Mouse (Mus musculus) hindbrain, embryonic 13.5 days (tissue): ENCODE measurements around the gene Thsd7a. TPM values are rescaled to one million over a fixed set of nuclear protein-coding genes. Genes with fewer than 3 reads are reported as not detected.

Experiments used
- ATAC-seq: fragments of 200-750 bp; cut with Nextera tagmentation; 2 replicates; pipeline ENCODE4 v1.8.0; 2017; ENCODE audit warnings: moderate TSS enrichment; ENCODE audit not compliant: low FRiP score
- H3K27ac ChIP-seq: fragments of 300-500 bp; sonication (generic); 2 replicates; pipeline ENCODE4 v1.5.1; 2015; ENCODE audit warnings: inconsistent platforms, mild to moderate bottlenecking, moderate library complexity
- H3K27me3 ChIP-seq: fragments of 300-500 bp; sonication (generic); 2 replicates; pipeline ENCODE4 v1.6.1; 2015; ENCODE audit warnings: mild to moderate bottlenecking, inconsistent platforms
- H3K36me3 ChIP-seq: fragments of 300-500 bp; sonication (generic); 2 replicates; pipeline ENCODE4 v1.6.1; 2015; ENCODE audit warnings: mild to moderate bottlenecking, inconsistent platforms
- H3K4me1 ChIP-seq: fragments of 300-500 bp; sonication (generic); replicated peaks from 2 replicates; pipeline ENCODE4 v1.6.1; 2015; ENCODE audit warnings: inconsistent platforms
- H3K4me2 ChIP-seq: fragments of 300-500 bp; sonication (generic); 2 replicates; pipeline ENCODE4 v1.6.1; 2015; ENCODE audit warnings: inconsistent platforms, mild to moderate bottlenecking, moderate library complexity
- H3K4me3 ChIP-seq: fragments of 300-500 bp; sonication (generic); 2 replicates; pipeline ENCODE4 v1.5.1; 2015; ENCODE audit warnings: mild to moderate bottlenecking, inconsistent platforms
- H3K9ac ChIP-seq: fragments of 300-500 bp; sonication (generic); 2 replicates; pipeline ENCODE4 v1.6.1; 2015; ENCODE audit warnings: mild to moderate bottlenecking, inconsistent platforms
- H3K9me3 ChIP-seq: fragments of 300-500 bp; sonication (generic); 2 replicates; pipeline ENCODE4 v1.6.1; 2016; ENCODE audit warnings: inconsistent platforms
- WGBS: fragments of 180-500 bp; shearing (Covaris S2); methylation state at CpG from one replicate; pipeline ENCODE4 v1.1.7; 2015; 5-methylcytosine and 5-hydroxymethylcytosine counted together
- polyA plus RNA-seq: library from polyadenylated mRNA; unstranded; fragments of >200 nt; fragmentation: Nextera tagmentation; extraction: Ambion mirVana; gene quantifications from 2 replicates; pipeline ENCODE4 v1.2.1, GENCODE M21; 2015

The Thsd7a gene
- polyA plus RNA-seq, result 55.1 and 61.7 TPM in 2 replicates

DNA sequence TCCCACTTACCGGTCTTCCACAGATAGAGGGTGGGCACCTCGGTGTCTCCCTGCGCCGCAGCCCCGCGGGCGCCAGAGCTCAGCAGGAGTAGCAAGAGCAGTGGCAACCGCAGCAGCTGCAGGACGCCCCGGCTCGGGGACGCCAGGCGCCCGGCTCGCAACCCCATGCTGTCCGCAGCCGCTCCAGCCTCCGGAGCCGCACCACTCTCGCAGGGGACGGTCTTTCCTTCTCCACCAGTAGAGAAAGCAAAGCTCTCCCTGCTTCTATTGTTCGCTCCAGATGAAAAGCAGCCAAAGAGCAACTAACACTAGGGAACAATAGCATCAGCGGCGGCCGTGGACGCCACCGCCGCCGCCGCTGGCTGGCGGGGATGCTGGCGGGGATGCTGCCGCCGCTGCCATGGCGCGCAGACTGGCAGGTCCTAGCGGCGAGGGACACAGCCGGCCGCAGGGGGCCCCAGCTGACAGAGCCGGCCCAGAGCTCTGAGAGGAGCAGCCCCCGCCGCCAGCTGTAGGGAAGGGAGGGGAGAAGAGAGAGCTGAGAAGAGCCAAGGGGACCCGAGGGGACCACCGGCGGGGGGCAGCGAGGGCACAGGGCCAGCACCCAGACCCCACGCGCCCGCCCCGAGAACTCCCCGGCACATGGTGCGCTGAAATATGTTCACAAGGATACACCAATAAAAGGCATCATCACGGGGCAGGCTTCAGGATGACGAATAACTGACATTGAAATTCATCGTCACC is at the start of gene Thsd7a:
TSS of gene Thsd7a (minus strand) at position 624 of the 744 bp plus-strand sequence.
- ATAC-seq, result peak; percentile 94
- Histone ChIP-seq H3K27me3 (no peaks in the 10 kb centered on the region), H3K4me1 (peaks cover 17% of the 10 kb centered on the region), H3K4me2 (peak within 1 kb of the TSS; percentile 66), H3K9me3 (no peaks in the 10 kb centered on the region), H3K36me3 (no peaks in the 10 kb centered on the region), H3K27ac (peak within 1 kb of the TSS; percentile 99), H3K4me3 (peak within 1 kb of the TSS; percentile 83), H3K9ac (peak within 1 kb of the TSS; percentile 94)
- WGBS, result under 1% methylated on average over 56 of the region's 56 CpGs

DNA sequence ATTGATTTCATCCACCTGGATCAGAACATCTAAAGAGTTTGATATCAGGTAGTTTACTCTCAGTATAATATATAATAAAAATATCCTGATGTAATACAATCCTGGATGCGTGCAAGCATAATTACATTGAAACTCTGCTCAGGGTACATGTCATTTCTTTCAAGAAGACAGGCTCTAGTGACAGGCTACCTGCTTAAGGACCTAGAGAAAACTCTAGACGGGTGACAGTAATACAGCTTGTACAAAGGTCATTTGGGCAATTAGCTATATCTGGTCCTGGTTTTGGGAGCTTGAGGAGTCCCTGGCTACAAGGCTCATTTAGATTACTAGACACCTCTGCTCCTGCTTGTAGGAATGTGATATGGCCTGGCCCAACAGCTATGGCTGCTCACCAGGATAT is 37.9 kb upstream of the Thsd7a start:
- peak; percentile 25; the same call in 1 of the 2 replicates for ATAC-seq
- 64% methylated on average over 2 of the region's 2 CpGs for WGBS

DNA sequence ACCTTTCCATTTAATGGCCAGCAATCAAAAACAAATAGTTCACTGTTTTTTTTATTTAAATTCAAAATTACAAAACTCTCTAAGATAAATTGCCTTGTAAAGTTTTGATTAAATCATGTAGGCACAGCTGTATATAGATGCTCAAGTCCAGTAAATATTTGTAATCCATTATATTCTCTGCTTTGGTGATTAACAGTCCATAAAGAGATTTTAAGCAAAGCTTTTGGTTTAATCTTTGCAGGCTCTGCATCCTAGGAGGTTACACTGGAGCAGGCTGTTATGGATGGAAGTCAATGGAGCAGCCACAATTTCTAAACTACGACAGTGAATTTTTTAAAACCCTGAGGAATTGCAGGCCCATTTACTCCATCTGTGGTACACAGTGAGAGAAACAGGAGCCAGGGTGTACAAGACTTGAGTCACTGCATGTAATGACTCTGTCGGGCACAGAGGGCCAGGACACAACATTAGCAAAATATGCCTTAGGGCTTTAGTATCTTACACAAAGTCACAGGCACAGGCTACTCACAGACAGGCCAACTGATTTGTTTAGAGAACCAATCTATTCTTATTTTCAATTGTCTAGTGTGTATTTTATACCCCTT is 37.3 kb upstream of the Thsd7a start:
- no peak overlapping the region for H3K27ac ChIP-seq
- WGBS, result 29% methylated on average over 2 of the region's 2 CpGs
- no peaks in the 10 kb centered on the region for H3K36me3 ChIP-seq
- no peaks in the 10 kb centered on the region for H3K27me3 ChIP-seq
- H3K4me3 ChIP-seq, result no peak overlapping the region
- H3K9me3 ChIP-seq, result no peaks in the 10 kb centered on the region
- 0 out of 2 replicates have a peak, but pooled peaks cover 3% of the 10 kb centered on the region for H3K4me1 ChIP-seq
- H3K4me2 ChIP-seq, result no peak overlapping the region
- ATAC-seq, result peak; percentile 83
- no peak overlapping the region for H3K9ac ChIP-seq

More for the DNA sequence above, 37.9 kb upstream of the Thsd7a start:
- no peaks in the 10 kb centered on the region for H3K36me3 ChIP-seq
- no peak overlapping the region for H3K4me3 ChIP-seq
- H3K27me3 ChIP-seq, result no peaks in the 10 kb centered on the region
- H3K27ac ChIP-seq, result no peak overlapping the region
- H3K4me1 ChIP-seq, result 0 out of 2 replicates have a peak, but pooled peaks cover 3% of the 10 kb centered on the region
- H3K4me2 ChIP-seq, result no peak overlapping the region
- no peak overlapping the region for H3K9ac ChIP-seq
- no peaks in the 10 kb centered on the region for H3K9me3 ChIP-seq

DNA sequence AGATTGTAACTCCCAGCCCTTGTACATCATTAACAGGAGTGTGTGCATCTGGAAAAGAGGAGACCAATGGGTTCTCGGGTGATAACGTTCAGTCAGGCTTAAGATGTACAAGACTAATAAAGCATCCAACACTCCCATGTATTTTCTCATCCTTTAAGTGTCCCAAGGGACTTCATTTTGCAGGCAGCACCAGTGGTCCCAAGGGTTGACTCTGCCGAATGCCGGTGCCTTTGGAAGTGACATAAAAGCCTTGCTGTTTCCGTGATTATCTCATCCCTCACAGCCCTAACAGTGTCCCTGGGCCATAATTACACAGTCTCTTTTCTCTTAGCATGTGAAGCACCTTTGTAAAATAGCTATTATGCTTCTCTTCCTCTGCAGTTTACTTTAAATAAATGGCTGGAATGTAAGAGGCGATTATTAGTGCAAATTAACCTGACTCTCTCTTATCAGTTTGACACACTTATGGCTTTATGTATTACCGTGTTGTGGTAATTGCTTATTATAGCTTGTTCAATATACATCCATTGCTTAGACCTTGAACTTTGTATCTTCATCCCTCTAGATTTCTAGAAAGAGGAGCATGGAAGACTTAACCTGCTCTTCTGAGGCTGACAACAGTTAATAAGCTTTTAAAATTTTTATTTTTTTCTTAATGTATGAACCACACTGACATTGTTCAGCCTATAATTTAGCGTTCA is 35.9 kb upstream of the Thsd7a start:
- no peak overlapping the region for H3K4me2 ChIP-seq
- WGBS, result 50% methylated on average over 8 of the region's 8 CpGs
- ATAC-seq, result peak; percentile 40; the same call in 1 of the 2 replicates
- H3K4me3 ChIP-seq, result no peak overlapping the region
- peak overlapping the region; percentile 55; the same call in 1 of the 2 replicates for H3K27ac ChIP-seq
- no peaks in the 10 kb centered on the region for H3K36me3 ChIP-seq
- H3K9me3 ChIP-seq, result no peaks in the 10 kb centered on the region
- no peak overlapping the region for H3K9ac ChIP-seq
- H3K4me1 ChIP-seq, result 0 out of 2 replicates have a peak, but pooled peaks cover 3% of the 10 kb centered on the region
- H3K27me3 ChIP-seq, result no peaks in the 10 kb centered on the region

DNA sequence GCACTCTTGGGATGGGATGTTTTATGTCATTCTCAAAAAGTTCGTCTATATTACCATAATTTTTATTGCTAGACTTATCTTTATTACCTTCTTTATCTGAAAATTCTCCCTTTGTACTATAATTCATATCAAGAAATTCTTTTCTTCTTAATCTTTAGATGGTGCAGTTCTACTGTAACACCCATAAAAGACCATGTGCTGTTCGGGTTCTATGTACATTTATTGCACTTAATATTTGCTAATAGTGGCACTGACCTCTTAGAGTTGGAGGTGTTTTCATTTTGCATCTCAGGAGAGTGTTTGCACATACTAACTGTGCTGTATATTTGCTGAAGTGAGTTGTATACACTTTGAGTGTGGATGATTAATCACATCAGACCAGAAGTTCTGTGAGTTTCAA is 23.6 kb upstream of the Thsd7a start:
- H3K27me3 ChIP-seq, result no peaks in the 10 kb centered on the region
- H3K9ac ChIP-seq, result no peak overlapping the region
- no peak overlapping the region for H3K4me3 ChIP-seq
- no peak overlapping the region for H3K27ac ChIP-seq
- no peak overlapping the region for H3K4me2 ChIP-seq
- H3K9me3 ChIP-seq, result no peaks in the 10 kb centered on the region
- H3K36me3 ChIP-seq, result no peaks in the 10 kb centered on the region
- ATAC-seq, result no peak
- H3K4me1 ChIP-seq, result no peaks in the 10 kb centered on the region
- WGBS, result 85% methylated on average over 2 of the region's 2 CpGs

DNA sequence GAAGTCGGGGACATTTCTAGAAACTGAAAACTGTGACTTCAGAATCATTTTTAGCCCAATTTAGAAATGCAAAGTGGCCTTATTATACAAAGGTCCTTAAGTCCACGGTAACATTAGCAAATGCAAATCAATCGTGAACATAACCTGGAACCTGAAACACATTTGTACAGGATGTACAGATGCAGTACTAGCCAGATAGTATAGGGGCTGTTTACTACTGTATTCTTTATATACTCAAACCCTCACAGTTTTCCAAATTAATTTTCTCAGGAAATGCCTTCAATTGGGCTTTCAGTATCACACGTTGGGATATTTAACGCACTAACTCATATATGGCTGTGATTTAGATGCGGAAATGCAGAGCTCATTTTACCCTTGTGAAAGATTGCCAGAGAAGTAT is 16.0 kb upstream of the Thsd7a start:
- no peak for ATAC-seq

DNA sequence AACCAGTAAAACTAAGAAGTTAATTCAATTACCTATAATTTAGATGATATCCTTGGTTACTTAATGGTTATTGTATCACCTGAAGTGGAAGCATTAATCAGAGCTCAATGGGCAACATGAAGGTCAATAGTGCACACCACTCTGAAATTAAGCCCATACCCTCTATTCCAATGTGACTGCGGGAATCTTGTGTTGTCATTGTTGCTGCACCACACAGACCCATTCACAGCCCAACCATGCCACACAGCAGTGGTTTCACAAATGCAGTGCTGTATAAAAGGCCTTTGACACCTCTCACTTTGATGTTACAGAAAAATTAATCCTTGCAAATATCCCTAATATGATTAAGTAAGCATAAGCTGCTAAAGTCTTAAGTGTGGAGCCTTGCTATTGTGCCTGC is 15.4 kb upstream of the Thsd7a start:
- no peaks in the 10 kb centered on the region for H3K27me3 ChIP-seq
- H3K9ac ChIP-seq, result no peak overlapping the region
- H3K36me3 ChIP-seq, result no peaks in the 10 kb centered on the region
- H3K4me3 ChIP-seq, result no peak overlapping the region
- peak; percentile 52; the same call in 1 of the 2 replicates for ATAC-seq
- H3K4me2 ChIP-seq, result no peak overlapping the region
- H3K27ac ChIP-seq, result no peak overlapping the region
- no peaks in the 10 kb centered on the region for H3K4me1 ChIP-seq
- 49% methylated on average over 1 of the region's 1 CpGs for WGBS
- no peaks in the 10 kb centered on the region for H3K9me3 ChIP-seq

More for the DNA sequence above, 16.0 kb upstream of the Thsd7a start:
- Histone ChIP-seq H3K9ac (no peak overlapping the region), H3K4me3 (no peak overlapping the region), H3K4me2 (no peak overlapping the region), H3K27me3 (no peaks in the 10 kb centered on the region), H3K27ac (no peak overlapping the region), H3K9me3 (no peaks in the 10 kb centered on the region), H3K4me1 (no peaks in the 10 kb centered on the region), H3K36me3 (no peaks in the 10 kb centered on the region)
- 79% methylated on average over 6 of the region's 6 CpGs for WGBS

DNA sequence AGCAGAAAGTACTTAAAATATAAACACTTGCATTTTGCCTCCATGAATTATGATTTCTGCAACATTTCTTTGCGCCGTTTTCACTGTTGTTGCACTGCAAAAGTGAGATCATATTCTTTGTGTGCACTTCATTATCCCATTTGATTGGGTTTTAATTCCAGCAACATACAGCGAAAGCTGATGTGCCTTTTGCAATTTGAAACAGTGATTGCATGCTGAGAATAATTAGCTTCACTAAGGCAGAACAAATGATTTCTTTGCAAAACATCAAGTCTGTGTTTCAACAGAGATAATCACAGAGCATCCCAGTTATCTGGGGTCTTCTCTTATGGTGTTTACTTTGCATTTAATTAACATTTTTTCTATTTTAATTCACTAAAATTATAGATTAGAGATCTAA is 14.6 kb upstream of the Thsd7a start:
- Histone ChIP-seq H3K4me1 (no peaks in the 10 kb centered on the region), H3K27ac (no peak overlapping the region), H3K4me3 (no peak overlapping the region), H3K9me3 (no peaks in the 10 kb centered on the region), H3K9ac (no peak overlapping the region), H3K27me3 (no peaks in the 10 kb centered on the region), H3K36me3 (no peaks in the 10 kb centered on the region), H3K4me2 (no peak overlapping the region)
- ATAC-seq, result no peak
- 81% methylated on average over 3 of the region's 3 CpGs for WGBS

DNA sequence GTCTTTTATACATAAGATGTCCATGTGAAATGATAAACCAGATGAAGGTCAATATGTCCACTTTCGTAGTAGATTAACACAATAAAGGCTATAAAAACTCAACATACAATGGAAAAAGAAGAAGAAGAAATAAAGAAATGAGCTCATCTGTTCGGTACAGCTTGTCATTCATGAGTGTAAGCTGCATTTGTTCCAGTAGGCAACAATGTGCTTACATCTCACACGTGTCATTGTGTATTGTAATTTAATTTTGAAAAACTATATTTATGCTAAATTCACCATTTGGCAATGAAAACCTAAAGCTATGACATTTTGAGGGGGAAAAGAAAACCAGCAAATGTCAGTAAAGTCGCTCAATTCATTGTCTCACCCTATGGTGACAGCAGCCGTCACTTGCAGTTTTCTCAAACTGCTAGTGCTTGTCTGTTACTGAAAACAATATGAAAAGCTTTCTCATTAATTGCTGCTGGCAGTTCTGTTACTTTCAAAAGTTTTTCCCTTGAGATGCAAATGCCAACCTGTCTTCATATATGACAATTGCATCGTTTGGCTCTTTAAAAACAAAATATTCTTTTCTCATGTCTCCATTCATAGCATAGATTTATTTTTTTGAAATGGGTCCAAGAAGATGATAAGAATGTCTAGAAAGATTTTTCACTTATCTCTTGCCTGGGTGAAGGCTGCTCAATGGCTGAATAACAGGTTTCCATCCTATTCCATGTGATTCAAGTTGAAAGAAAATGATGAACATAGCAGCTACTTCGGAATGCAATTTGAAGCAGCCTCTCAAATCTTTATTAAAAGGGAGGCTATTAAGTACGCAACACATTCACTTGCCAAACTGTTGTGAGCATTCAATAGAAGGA is 10.4 kb upstream of the Thsd7a start:
- H3K36me3 ChIP-seq, result no peaks in the 10 kb centered on the region
- H3K4me3 ChIP-seq, result no peak overlapping the region
- H3K27ac ChIP-seq, result no peak overlapping the region
- no peak overlapping the region for H3K4me2 ChIP-seq
- no peaks in the 10 kb centered on the region for H3K27me3 ChIP-seq
- 79% methylated on average over 8 of the region's 8 CpGs for WGBS
- H3K9ac ChIP-seq, result no peak overlapping the region
- no peaks in the 10 kb centered on the region for H3K4me1 ChIP-seq
- ATAC-seq, result no peak
- peaks cover 7% of the 10 kb centered on the region for H3K9me3 ChIP-seq

DNA sequence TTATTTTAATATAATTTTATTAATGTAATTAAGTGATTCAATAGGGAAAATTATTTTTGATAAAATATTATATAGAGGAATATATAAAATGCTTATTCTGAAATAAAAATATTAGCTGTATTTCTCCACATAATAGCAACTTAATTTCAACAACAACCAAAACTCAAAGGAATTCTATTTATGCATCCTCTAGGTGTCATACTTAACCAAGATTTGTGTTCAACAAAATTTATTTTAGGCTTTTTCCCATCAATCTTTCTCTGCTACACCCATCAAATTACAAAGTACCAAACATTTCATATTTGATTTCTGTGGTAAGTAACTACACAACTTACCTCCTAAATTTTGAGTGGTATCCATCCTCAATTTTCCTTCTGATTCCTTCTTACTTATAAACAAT is 3.1 kb upstream of the Thsd7a start:
- no peaks in the 10 kb centered on the region for H3K27me3 ChIP-seq
- H3K9me3 ChIP-seq, result peaks cover 3% of the 10 kb centered on the region
- H3K4me3 ChIP-seq, result no peak overlapping the region
- ATAC-seq, result no peak
- no peak overlapping the region for H3K9ac ChIP-seq
- H3K4me2 ChIP-seq, result no peak overlapping the region
- H3K4me1 ChIP-seq, result peaks cover 14% of the 10 kb centered on the region
- no peak overlapping the region for H3K27ac ChIP-seq
- H3K36me3 ChIP-seq, result no peaks in the 10 kb centered on the region

DNA sequence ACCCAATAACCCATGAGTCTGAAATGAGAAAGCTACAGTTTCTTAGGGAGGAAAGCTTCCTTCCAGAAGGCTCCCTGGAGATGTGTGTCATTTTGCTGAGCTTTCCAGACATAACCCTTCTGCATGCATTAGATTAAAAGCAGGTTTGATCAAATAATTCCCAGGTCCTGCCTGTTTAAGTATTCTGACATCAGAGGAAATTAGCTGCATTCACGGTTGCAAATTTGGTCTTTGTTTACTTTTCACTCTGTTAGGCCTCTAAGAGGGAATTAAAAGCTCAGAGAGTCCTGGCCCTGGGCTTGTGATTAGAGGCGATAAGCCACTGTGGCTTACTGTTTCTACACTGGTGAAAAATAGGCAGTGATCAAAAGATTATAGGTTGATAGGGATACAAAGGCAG is 1.2 kb upstream of the Thsd7a start:
- H3K9me3 ChIP-seq, result no peaks in the 10 kb centered on the region
- peak overlapping the region; percentile 99 for H3K27ac ChIP-seq
- 7% methylated on average over 2 of the region's 2 CpGs for WGBS
- no peak overlapping the region for H3K4me2 ChIP-seq
- no peak for ATAC-seq
- H3K27me3 ChIP-seq, result no peaks in the 10 kb centered on the region
- H3K4me1 ChIP-seq, result peaks cover 17% of the 10 kb centered on the region
- no peaks in the 10 kb centered on the region for H3K36me3 ChIP-seq
- no peak overlapping the region for H3K9ac ChIP-seq
- H3K4me3 ChIP-seq, result no peak overlapping the region
